Mouse (Mus musculus) limb, embryonic 14.5 days (tissue): ENCODE measurements around the gene E130308A19Rik. TPM values are rescaled to one million over a fixed set of nuclear protein-coding genes. Genes with fewer than 3 reads are reported as not detected.

Experiments
- ATAC-seq: fragments of 200-750 bp; cut with Nextera tagmentation; 2 replicates; pipeline ENCODE4 v1.8.0; 2017; ENCODE audit warnings: low read depth, moderate number of reproducible peaks, moderate TSS enrichment; ENCODE audit not compliant: low FRiP score
- DNase-seq: peaks from one replicate; pipeline ENCODE4 v3.0.0-alpha.2; 2015; ENCODE audit warnings: low spot score
- H3K27ac ChIP-seq: fragments of 300-500 bp; sonication (generic); replicated peaks from 2 replicates; pipeline ENCODE4 v1.5.1; 2014; ENCODE audit warnings: low read depth, mild to moderate bottlenecking, low read length, moderate library complexity, mixed read lengths
- H3K27me3 ChIP-seq: fragments of 300-500 bp; sonication (generic); 2 replicates; pipeline ENCODE4 v1.6.1; 2014; ENCODE audit warnings: low read length, mixed read lengths; ENCODE audit not compliant: control insufficient read depth, insufficient read depth
- H3K36me3 ChIP-seq: fragments of 300-500 bp; sonication (generic); 2 replicates; pipeline ENCODE4 v1.6.1; 2014; ENCODE audit warnings: mild to moderate bottlenecking, low read length, moderate library complexity, mixed read lengths; ENCODE audit not compliant: control insufficient read depth, insufficient read depth
- H3K4me1 ChIP-seq: fragments of 300-500 bp; sonication (generic); 2 replicates; pipeline ENCODE4 v1.6.1; 2014; ENCODE audit warnings: antibody characterized with exemption, low read length, mixed read lengths; ENCODE audit not compliant: control insufficient read depth, insufficient read depth
- H3K4me2 ChIP-seq: fragments of 300-500 bp; sonication (generic); replicated peaks from 2 replicates; pipeline ENCODE4 v1.6.1; 2014; ENCODE audit warnings: low read depth, mild to moderate bottlenecking, low read length, moderate library complexity; ENCODE audit not compliant: severe bottlenecking
- H3K4me3 ChIP-seq: fragments of 300-500 bp; sonication (generic); replicated peaks from 2 replicates; pipeline ENCODE4 v1.5.1; 2014; ENCODE audit warnings: low read length
- H3K9ac ChIP-seq: fragments of 300-500 bp; sonication (generic); 2 replicates; pipeline ENCODE4 v1.6.1; 2014; ENCODE audit warnings: mild to moderate bottlenecking, low read depth, low read length, moderate library complexity; ENCODE audit not compliant: severe bottlenecking
- H3K9me3 ChIP-seq: fragments of 300-500 bp; sonication (generic); 2 replicates; pipeline ENCODE4 v1.6.1; 2016; ENCODE audit warnings: low read length; ENCODE audit not compliant: control insufficient read depth
- POLR2A ChIP-seq: fragments of 200-500 bp; IDR thresholded peaks from 2 replicates; pipeline ENCODE4 v1.8.0; 2012; ENCODE audit warnings: inconsistent platforms, mild to moderate bottlenecking, moderate library complexity, borderline replicate concordance; ENCODE audit not compliant: insufficient read depth, insufficient read length; ENCODE audit errors: extremely low read depth
- WGBS: fragments of 180-500 bp; shearing (Covaris S2); extraction: QIAGEN DNeasy Blood & Tissue Kit; methylation state at CpG from one replicate; pipeline ENCODE4 v1.1.7; 2014; 5-methylcytosine and 5-hydroxymethylcytosine counted together
- polyA plus RNA-seq, 2 experiments: library from polyadenylated mRNA; depleted of rRNA in 1 of 2; stranded (reverse) in 1 of 2; unstranded in 1 of 2; fragments of >200 nt; fragmentation: Nextera tagmentation in 1 of 2; extraction: Ambion mirVana in 1 of 2; gene quantifications; 2 replicates each; pipeline versions ENCODE4 v1.2.1 to v1.2.3; 2012 to 2014

The E130308A19Rik gene
- polyA plus RNA-seq, 2 experiments, result 7.6 to 17.6 TPM

DNA sequence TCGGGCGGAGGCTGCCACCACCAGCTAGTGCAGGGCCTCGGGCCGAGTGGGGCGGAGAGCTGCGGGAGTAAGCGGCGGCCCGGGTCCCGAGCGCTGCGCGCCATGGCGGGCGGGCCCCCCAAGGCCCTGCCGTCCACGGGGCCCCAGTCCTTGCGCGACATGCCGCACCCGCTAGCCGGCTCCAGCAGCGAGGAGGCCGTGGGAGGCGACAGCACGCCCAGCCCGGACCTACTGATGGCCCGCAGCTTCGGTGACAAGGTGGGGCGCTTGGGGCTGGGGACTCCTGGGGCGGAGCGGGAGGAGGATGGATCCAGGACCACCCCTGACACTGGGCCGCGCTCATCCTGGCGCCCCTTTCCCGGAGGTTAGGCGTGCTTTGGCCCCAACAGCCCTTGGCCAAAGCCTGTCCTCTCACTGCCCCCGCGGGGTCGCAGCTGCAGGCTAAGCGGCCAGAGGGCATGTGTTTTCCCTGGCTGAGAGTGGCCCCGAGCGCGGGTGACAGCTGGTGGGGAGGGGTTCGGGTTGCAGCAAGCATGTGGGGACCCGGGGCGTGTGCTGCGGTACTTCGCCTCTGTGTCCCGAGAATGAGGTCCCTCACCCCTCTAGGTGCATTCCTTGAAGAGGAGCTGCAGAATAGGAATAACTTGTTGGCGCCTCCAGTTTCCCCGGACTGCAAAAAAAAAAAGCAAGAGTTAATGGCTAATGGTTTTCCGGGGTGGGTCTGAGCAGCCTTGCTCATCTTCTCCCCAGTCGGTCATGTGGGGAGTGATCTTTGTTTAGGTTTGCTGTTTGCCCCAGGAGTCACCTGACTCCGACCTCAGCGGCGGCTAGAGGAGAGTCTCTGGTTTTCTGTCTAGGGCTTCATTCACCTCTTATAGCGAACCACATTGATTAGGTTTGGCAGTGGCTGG, 180.2 kb downstream of the E130308A19Rik start:
- TF ChIP-seq POLR2A, result no peak
- no peaks in the 10 kb centered on the region for H3K36me3 ChIP-seq
- H3K4me1 ChIP-seq, result peaks cover 8% of the 10 kb centered on the region; the same call in 1 of the 2 replicates
- H3K9me3 ChIP-seq, result no peaks in the 10 kb centered on the region
- peak overlapping the region; percentile 90 for H3K4me3 ChIP-seq
- H3K27ac ChIP-seq, result peak overlapping the region; percentile 9
- WGBS, result 2% methylated on average over 42 of the region's 58 CpGs
- H3K9ac ChIP-seq, result peak overlapping the region; percentile 82
- no peaks in the 10 kb centered on the region for H3K27me3 ChIP-seq
- H3K4me2 ChIP-seq, result peak overlapping the region; percentile 97
- ATAC-seq (peak; percentile 34; the same call in 1 of the 2 replicates), DNase-seq (no peak)

DNA sequence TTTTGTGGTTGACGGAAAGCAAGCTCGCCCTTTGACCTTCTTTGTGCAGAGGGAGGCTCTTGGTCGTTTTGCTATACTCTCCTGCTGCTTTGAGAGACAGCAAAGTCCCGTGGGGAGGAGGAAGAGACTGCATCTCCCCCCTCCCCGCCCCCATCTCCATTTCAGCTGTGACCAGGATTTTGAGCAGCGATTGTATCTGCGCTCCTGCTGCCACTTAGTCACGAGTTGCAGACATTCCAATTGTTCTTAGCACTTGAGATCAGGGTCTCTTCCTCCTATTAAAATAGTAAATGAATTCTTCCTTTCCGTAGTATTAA, 180.8 kb downstream of the E130308A19Rik start:
- no peak for ATAC-seq
- no peak for TF ChIP-seq POLR2A
- Histone ChIP-seq H3K9ac (peak overlapping the region; percentile 82), H3K4me3 (peak overlapping the region; percentile 90), H3K4me2 (peak overlapping the region; percentile 97), H3K27me3 (no peaks in the 10 kb centered on the region), H3K27ac (no peak overlapping the region), H3K9me3 (no peaks in the 10 kb centered on the region), H3K4me1 (peaks cover 8% of the 10 kb centered on the region; the same call in 1 of the 2 replicates), H3K36me3 (no peaks in the 10 kb centered on the region)
- WGBS, result 8% methylated on average over 9 of the region's 9 CpGs
- no peak for DNase-seq

DNA sequence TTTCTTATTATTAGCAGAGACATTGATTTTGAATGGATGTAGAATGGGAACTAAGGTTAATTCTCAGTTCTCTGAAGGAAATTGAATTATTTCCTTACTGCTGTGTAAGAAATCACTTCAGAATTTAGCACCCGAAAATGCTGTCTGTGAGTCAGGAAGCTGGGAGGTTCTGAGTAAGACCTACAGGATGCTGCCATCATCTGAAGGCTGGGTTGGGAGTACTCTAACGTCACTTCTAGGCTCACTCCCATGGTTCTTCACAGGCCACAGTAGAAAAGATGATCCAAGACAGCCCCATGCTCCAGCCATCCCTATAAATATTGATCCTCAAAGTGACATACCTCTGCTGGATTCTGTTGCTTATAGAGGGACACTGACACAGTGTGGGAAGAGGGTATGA, 181.5 kb downstream of the E130308A19Rik start:
- Histone ChIP-seq H3K9ac (no peak overlapping the region), H3K36me3 (no peaks in the 10 kb centered on the region), H3K27me3 (no peaks in the 10 kb centered on the region), H3K27ac (no peak overlapping the region), H3K4me2 (no peak overlapping the region), H3K9me3 (no peaks in the 10 kb centered on the region), H3K4me3 (no peak overlapping the region), H3K4me1 (peaks cover 8% of the 10 kb centered on the region; the same call in 1 of the 2 replicates)
- no peak for TF ChIP-seq POLR2A
- 76% methylated on average over 2 of the region's 2 CpGs for WGBS
- ATAC-seq (no peak), DNase-seq (no peak)

DNA sequence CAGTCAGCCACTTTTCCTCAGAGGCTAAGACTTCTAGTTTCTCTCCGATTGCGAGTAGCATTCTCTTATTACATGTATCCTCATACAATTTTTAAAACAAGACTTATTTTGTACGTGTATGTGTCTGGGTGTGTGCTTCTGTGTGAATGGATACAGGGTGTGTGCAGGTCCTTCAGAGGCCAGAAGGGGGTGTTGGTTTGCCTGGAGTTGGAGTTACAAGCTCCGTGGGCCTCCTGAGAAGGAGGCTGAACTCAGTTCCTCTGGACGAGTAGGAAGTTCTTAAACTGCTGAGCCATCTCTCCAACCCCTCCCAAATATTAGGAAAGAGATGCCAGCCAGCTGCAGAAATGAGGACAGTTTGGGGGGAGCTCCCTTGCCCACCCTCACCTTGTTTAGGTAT, 182.4 kb downstream of the E130308A19Rik start:
- no peaks in the 10 kb centered on the region for H3K36me3 ChIP-seq
- WGBS, result 73% methylated on average over 5 of the region's 5 CpGs
- no peak for ATAC-seq
- no peak overlapping the region for H3K4me3 ChIP-seq
- no peak for DNase-seq
- H3K4me1 ChIP-seq, result peaks cover 8% of the 10 kb centered on the region; the same call in 1 of the 2 replicates
- H3K27ac ChIP-seq, result no peak overlapping the region
- H3K9me3 ChIP-seq, result no peaks in the 10 kb centered on the region
- H3K4me2 ChIP-seq, result no peak overlapping the region
- no peak for TF ChIP-seq POLR2A
- H3K9ac ChIP-seq, result no peak overlapping the region
- no peaks in the 10 kb centered on the region for H3K27me3 ChIP-seq

Other genes starting within 250 kb of the E130308A19Rik start
- gene Susd1, start 187.6 kb upstream of the E130308A19Rik start, polyA plus RNA-seq (2012; rRNA removed), result 5.6 and 6.5 TPM in 2 replicates
- 1.7 and 2.3 TPM in 2 replicates for gene Susd1, start 187.6 kb upstream of the E130308A19Rik start, polyA plus RNA-seq (2014; fragmentation: Nextera tagmentation; extraction: Ambion mirVana)
- 27.1 and 30.7 TPM in 2 replicates for gene Ptbp3, start 76.8 kb upstream of the E130308A19Rik start, polyA plus RNA-seq (2012; rRNA removed)
- 53.1 and 56.0 TPM in 2 replicates for gene Ptbp3, start 76.8 kb upstream of the E130308A19Rik start, polyA plus RNA-seq (2014; fragmentation: Nextera tagmentation; extraction: Ambion mirVana)
- gene Hsdl2, start 44.6 kb upstream of the E130308A19Rik start, polyA plus RNA-seq (2012; rRNA removed), result 11.5 and 16.1 TPM in 2 replicates
- gene Hsdl2, start 44.6 kb upstream of the E130308A19Rik start, polyA plus RNA-seq (2014; fragmentation: Nextera tagmentation; extraction: Ambion mirVana), result 19.6 and 22.8 TPM in 2 replicates
- gene Inip, start 175.4 kb downstream of the E130308A19Rik start, polyA plus RNA-seq (2012; rRNA removed), result 17.6 and 20.4 TPM in 2 replicates
- 40.0 and 49.0 TPM in 2 replicates for gene Inip, start 175.4 kb downstream of the E130308A19Rik start, polyA plus RNA-seq (2014; fragmentation: Nextera tagmentation; extraction: Ambion mirVana)
- 6.6 and 7.2 TPM in 2 replicates for gene Snx30, start 179.6 kb downstream of the E130308A19Rik start, polyA plus RNA-seq (2012; rRNA removed)
- gene Snx30, start 179.6 kb downstream of the E130308A19Rik start, polyA plus RNA-seq (2014; fragmentation: Nextera tagmentation; extraction: Ambion mirVana), result 12.0 and 14.0 TPM in 2 replicates